Mouse (Mus musculus): Measurements from ENCODE around the gene Gm8764.
A peak's percentile ranks its signal among the peaks of the same experiment; 100 is the strongest.
"Not testable (repeated sequence)": the region's sequence is repeated elsewhere in the genome, so short reads cannot be mapped to it uniquely, and the experiment has no call there.

Gm8764 gene

GRCm38 (mm10) chr10:104159706-104160105 is at the start of gene Gm8764:
Gm8764 (plus strand) TSS chr10:104160006.
- not testable (repeated sequence) for DNase-seq

- DNase-seq, result peak; percentile 54 to 70
Observed at GRCm38 (mm10) chr10:104110044-104110443, 49.8 kb upstream of the Gm8764 start.

GRCm38 (mm10) chr10:104118312-104118711 is 41.5 kb upstream of the Gm8764 start:
- DNase-seq, result no peak

DNA sequence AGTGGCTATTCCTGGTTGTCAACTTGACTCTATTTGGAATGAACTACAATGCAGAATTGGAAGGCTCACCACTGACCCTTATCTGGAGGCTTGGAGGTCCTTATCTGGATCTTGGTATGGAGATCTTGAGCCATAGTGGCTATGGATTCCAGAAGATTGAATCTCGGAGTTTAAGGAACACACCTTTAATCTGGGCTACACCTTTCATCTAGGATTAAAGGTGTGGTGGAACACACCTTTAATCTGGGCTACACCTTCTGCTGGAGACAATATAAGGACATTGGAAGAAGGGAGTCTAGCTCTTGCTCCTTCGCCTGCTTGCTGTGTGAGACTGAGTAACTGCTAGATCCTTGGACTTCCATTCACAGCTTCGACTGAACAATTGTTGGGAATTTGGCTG is 17.1 kb upstream of the Gm8764 start, which contains the start of gene Gm21293:
TSS of gene Gm21293 (plus strand) at position 301 of the 400 bp plus-strand sequence.
- DNase-seq, result not testable (repeated sequence)

GRCm38 (mm10) chr10:104151197-104151596 is 8.6 kb upstream of the Gm8764 start, which contains the start of gene Gm6763:
Gm6763 (plus strand) TSS chr10:104151497.
- DNase-seq, result not testable (repeated sequence)

- not testable (repeated sequence) for DNase-seq
Observed at GRCm38 (mm10) chr10:104168215-104168614, 8.4 kb downstream of the Gm8764 start, which contains the start of gene Gm21304. Gm21304 (plus strand) TSS chr10:104168515.

GRCm38 (mm10) chr10:104176724-104177123 is 16.9 kb downstream of the Gm8764 start, which contains the start of gene Gm21312:
Gm21312 (plus strand) TSS chr10:104177024.
- not testable (repeated sequence) for DNase-seq

- not testable (repeated sequence) for DNase-seq
Observed at GRCm38 (mm10) chr10:104185233-104185632, 25.4 kb downstream of the Gm8764 start, which contains the start of gene Gm20765. Gm20765 (plus strand) TSS chr10:104185533.

GRCm38 (mm10) chr10:104193742-104194141 is 33.9 kb downstream of the Gm8764 start, which contains the start of gene Gm4340:
Gm4340 (plus strand) TSS chr10:104194042.
- not testable (repeated sequence) for DNase-seq

DNA sequence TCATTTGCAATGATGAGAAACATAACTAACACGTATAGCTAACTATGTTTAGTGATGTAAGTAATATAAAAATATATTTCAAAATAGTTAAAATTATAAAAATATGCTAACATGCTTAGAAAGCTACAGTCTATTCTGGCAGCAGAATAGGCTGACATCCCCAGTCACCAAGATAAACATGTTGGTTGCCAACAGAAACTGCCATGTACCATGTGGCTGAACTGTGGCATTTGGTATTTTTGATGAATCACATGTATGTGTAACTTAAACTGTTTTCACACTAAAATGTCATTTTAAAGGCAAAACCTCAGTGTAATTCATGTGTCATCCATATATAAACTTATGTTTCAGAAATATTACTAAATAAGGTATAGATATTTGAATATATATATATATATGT is 49.8 kb downstream of the Gm8764 start:
- DNase-seq, result no peak

GRCm38 (mm10) chr10:104210268-104210990 is 50.6 kb downstream of the Gm8764 start:
- DNase-seq, result no peak

Measured in cerebellum, postnatal 10 days (tissue).